Mouse (Mus musculus) forebrain, embryonic 11.5 days (tissue): ENCODE measurements around the gene Tmem108. TPM values are rescaled to one million over a fixed set of nuclear protein-coding genes. Genes with fewer than 3 reads are reported as not detected.

ENCODE experiments used
- ATAC-seq: fragments of 200-750 bp; cut with Nextera tagmentation; replicated peaks from 2 replicates; pipeline ENCODE4 v1.8.0; 2017; ENCODE audit warnings: moderate TSS enrichment; ENCODE audit not compliant: low FRiP score
- DNase-seq: peaks from one replicate; pipeline ENCODE4 v3.0.0-alpha.2; 2017; ENCODE audit warnings: low spot score
- H3K27ac ChIP-seq: fragments of 300-500 bp; sonication (generic); 2 replicates; pipeline ENCODE4 v1.5.1; 2014; ENCODE audit warnings: low read depth, low read length
- H3K27me3 ChIP-seq: fragments of 300-500 bp; sonication (generic); 2 replicates; pipeline ENCODE4 v1.6.1; 2014; ENCODE audit warnings: mild to moderate bottlenecking, low read length, mixed read lengths; ENCODE audit not compliant: control insufficient read depth, insufficient read depth
- H3K36me3 ChIP-seq: fragments of 300-500 bp; sonication (generic); 2 replicates; pipeline ENCODE4 v1.6.1; 2014; ENCODE audit warnings: mild to moderate bottlenecking, low read length, moderate library complexity, mixed read lengths; ENCODE audit not compliant: control insufficient read depth, insufficient read depth
- H3K4me1 ChIP-seq: fragments of 300-500 bp; sonication (generic); replicated peaks from 2 replicates; pipeline ENCODE4 v1.6.1; 2014; ENCODE audit warnings: low read length, mixed read lengths; ENCODE audit not compliant: control insufficient read depth, insufficient read depth
- H3K4me2 ChIP-seq: fragments of 300-500 bp; sonication (generic); 2 replicates; pipeline ENCODE4 v1.6.1; 2014; ENCODE audit warnings: low read depth, mild to moderate bottlenecking, low read length, moderate library complexity, mixed read lengths; ENCODE audit not compliant: severe bottlenecking
- H3K4me3 ChIP-seq: fragments of 300-500 bp; sonication (generic); 2 replicates; pipeline ENCODE4 v1.5.1; 2014; ENCODE audit warnings: low read depth, low read length
- H3K9ac ChIP-seq: fragments of 300-500 bp; sonication (generic); 2 replicates; pipeline ENCODE4 v1.6.1; 2014; ENCODE audit warnings: low read length
- H3K9me3 ChIP-seq: fragments of 300-500 bp; sonication (generic); 2 replicates; pipeline ENCODE4 v1.6.1; 2016; ENCODE audit warnings: low read length, mixed read lengths; ENCODE audit not compliant: control insufficient read depth
- WGBS: fragments of 180-500 bp; shearing (Covaris S2); extraction: QIAGEN DNeasy Blood & Tissue Kit; methylation state at CpG from one replicate; pipeline ENCODE4 v1.1.7; 2014; 5-methylcytosine and 5-hydroxymethylcytosine counted together
- polyA plus RNA-seq: library from polyadenylated mRNA; unstranded; fragments of >200 nt; fragmentation: Nextera tagmentation; extraction: Ambion mirVana; gene quantifications from 2 replicates; pipeline ENCODE4 v1.2.1, GENCODE M21; 2014

Gene Tmem108
- polyA plus RNA-seq, 1 experiment from 2014 or later, result 27.2 TPM

DNA sequence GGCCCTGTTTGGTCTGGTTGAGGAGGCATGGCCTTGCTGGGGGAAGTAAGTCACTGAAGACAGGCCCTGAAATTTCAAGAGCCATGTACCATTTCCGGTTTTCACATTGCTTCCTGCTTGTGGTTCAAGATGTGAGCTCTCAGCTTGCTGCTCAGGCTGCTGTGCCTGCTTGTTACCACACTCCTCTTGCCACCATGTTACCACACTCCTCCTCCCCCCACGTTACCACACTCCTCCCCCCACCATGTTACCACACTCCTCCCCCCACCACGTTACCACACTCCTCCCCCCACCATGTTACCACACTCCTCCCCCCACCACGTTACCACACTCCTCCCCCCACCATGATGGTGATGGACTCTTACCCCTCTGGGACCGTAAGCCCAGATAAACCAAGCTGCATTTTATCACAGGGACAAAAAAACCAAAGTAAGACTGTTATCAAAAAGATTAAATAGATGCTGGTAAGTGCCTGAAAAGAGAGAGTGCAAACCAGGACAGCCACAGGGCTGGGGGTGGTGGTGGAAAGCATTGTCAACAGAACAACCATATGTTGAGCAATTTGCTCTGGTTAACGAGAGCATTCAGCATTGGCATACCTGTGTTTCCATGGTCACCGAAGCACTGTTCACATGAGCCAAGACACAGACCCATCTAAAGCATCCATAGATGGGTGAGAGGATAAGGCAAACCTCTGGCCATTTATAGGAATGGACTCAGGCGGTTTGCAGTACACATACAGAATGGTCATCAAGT lies 109.3 kb downstream of the Tmem108 start:
- H3K4me2 ChIP-seq, result no peak overlapping the region
- no peak for DNase-seq
- no peak overlapping the region for H3K9ac ChIP-seq
- H3K36me3 ChIP-seq, result no peaks in the 10 kb centered on the region
- peaks cover 13% of the 10 kb centered on the region; the same call in 1 of the 2 replicates for H3K4me1 ChIP-seq
- H3K27me3 ChIP-seq, result no peaks in the 10 kb centered on the region
- no peak overlapping the region for H3K27ac ChIP-seq
- H3K4me3 ChIP-seq, result no peak overlapping the region
- 56% methylated on average over 8 of the region's 8 CpGs for WGBS
- ATAC-seq, result no peak
- no peaks in the 10 kb centered on the region for H3K9me3 ChIP-seq

DNA sequence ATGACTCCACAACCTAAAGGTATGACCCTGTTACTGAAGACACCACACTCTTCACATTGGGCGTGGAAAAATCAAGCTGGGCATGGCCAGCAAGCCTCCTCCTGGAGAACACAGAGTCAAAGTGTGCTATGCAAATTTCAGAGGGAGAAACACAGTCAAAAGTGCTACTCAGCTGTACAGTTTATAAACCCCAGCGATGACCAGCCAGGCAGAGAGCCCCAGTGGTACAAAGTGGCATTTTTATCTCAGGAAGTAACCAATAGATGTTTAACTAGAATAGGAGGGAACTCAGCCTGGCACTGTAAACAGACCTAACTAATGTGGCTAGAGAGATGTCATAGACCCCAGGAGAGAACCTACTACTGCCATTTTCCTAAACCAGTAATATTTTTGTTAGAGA lies 115.0 kb downstream of the Tmem108 start:
- no peaks in the 10 kb centered on the region for H3K27me3 ChIP-seq
- H3K9ac ChIP-seq, result no peak overlapping the region
- H3K27ac ChIP-seq, result no peak overlapping the region
- DNase-seq (no peak), ATAC-seq (no peak)
- H3K4me1 ChIP-seq, result 0 out of 2 replicates have a peak, but pooled peaks cover 2% of the 10 kb centered on the region
- H3K4me2 ChIP-seq, result no peak overlapping the region
- H3K36me3 ChIP-seq, result no peaks in the 10 kb centered on the region
- 80% methylated on average over 2 of the region's 2 CpGs for WGBS
- no peak overlapping the region for H3K4me3 ChIP-seq
- no peaks in the 10 kb centered on the region for H3K9me3 ChIP-seq

DNA sequence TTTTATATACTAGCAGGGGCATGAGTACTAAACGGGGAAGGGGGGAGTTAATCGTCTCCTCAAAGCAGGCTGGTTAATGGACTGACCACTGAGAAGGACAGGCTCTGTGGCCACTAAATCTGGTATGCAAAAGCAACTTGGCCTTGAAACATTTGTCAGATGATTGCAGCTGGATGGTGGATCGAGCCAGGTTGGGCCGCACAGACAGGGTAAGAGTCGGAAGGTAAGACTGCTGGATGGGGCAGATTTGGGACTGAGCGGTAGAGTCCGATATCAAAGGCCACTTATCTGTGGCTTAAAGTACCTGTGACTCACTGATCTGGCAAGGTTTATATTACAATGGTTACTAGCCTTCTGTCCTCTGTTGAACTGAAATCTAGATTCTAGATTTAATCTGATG lies 115.9 kb downstream of the Tmem108 start:
- Histone ChIP-seq H3K9me3 (no peaks in the 10 kb centered on the region), H3K4me3 (no peak overlapping the region), H3K4me1 (no peaks in the 10 kb centered on the region), H3K9ac (no peak overlapping the region), H3K27me3 (no peaks in the 10 kb centered on the region), H3K36me3 (no peaks in the 10 kb centered on the region), H3K27ac (no peak overlapping the region), H3K4me2 (no peak overlapping the region)
- WGBS, result 93% methylated on average over 7 of the region's 7 CpGs
- no peak for ATAC-seq
- DNase-seq, result no peak

DNA sequence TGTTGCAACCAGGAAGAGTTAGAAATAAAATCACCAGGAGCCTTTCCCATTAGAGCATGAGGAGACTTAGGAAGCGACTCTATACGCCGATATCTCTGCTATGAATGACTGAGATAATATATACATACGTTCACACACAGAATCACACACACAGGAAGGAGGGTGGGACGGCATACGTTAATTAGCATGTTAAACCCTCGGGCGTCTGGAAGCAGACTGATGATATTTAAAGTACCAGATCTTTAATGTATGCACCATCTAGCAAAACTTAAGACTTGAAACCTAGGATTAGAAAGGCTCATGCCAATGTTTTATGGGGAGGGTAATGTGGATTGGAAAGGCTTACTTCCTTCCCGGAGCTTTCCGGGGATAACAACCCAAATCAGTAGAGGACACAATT lies 119.3 kb downstream of the Tmem108 start:
- no peak for ATAC-seq

DNA sequence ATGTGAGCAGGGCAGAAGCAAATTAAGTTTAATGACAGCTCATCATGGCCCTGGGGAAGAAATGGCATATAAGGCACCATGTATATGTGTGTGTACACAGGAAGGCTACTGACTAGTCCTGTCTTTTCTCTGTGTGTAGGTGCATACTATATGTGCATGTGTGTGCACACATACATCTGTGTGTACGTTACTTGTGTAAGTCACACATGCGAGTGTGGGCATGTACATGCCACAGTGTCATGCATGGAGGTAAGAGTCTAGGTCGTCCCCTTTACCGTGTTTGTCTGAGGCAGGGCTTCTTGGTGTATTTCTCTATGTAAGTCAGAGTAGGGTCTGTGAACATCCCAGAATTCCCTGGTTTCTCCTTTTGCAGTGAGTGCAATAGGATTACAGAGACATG lies 120.3 kb downstream of the Tmem108 start:
- 89% methylated on average over 4 of the region's 4 CpGs for WGBS
- H3K4me3 ChIP-seq, result no peak overlapping the region
- no peaks in the 10 kb centered on the region for H3K9me3 ChIP-seq
- no peak overlapping the region for H3K4me2 ChIP-seq
- ATAC-seq (no peak), DNase-seq (peak; percentile 29)
- no peak overlapping the region for H3K27ac ChIP-seq
- H3K27me3 ChIP-seq, result no peaks in the 10 kb centered on the region
- no peaks in the 10 kb centered on the region for H3K4me1 ChIP-seq
- no peaks in the 10 kb centered on the region for H3K36me3 ChIP-seq
- no peak overlapping the region for H3K9ac ChIP-seq

More for the DNA sequence above, 119.3 kb downstream of the Tmem108 start:
- Histone ChIP-seq H3K4me1 (no peaks in the 10 kb centered on the region), H3K36me3 (no peaks in the 10 kb centered on the region), H3K27me3 (no peaks in the 10 kb centered on the region), H3K4me3 (no peak overlapping the region), H3K4me2 (no peak overlapping the region), H3K9me3 (no peaks in the 10 kb centered on the region), H3K27ac (no peak overlapping the region), H3K9ac (no peak overlapping the region)
- 85% methylated on average over 10 of the region's 10 CpGs for WGBS
- DNase-seq, result peak; percentile 14

DNA sequence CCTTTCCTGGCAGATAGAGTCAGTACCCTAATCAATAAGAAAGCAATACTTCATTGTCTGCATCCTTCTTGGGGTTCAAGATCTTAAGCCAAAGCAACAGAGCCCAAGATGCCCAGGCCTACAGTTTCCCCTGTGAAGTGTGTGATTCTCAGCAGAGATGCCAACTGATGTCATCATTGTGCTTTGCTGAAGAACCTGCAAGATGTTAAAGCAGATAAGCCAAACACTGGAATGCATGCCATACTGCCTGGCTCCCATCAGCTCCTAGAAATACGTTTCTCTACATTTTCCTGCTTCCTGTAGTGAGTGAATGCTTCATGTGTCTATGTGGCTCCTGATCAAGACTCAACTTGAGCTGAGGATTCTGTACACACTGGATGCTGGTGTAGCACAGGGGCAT lies 122.2 kb downstream of the Tmem108 start:
- Histone ChIP-seq H3K9ac (no peak overlapping the region), H3K4me3 (no peak overlapping the region), H3K27ac (no peak overlapping the region), H3K4me2 (no peak overlapping the region), H3K9me3 (no peaks in the 10 kb centered on the region), H3K36me3 (no peaks in the 10 kb centered on the region), H3K27me3 (no peaks in the 10 kb centered on the region), H3K4me1 (no peaks in the 10 kb centered on the region)
- WGBS, result 68% methylated on average over 1 of the region's 1 CpGs
- peak; percentile 36 for DNase-seq
- no peak for ATAC-seq

DNA sequence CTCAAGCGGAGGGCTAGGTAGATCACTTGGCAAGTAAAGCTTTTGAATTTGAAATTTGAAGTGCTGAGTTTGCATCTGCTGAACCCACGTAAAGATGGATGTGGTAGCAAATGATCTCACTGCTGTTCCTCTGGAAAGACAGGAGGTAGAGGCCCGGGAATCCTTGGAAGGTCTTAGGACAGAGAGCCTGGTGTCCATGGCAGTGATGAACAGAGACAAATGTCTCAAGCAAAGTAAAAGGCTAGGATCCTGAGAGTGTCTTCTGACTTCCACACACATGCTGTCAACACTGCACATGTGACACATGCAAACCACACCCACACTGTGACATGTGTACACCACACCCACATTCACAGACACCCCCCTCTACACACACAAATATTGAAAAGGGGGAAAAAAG lies 124.2 kb downstream of the Tmem108 start:
- no peaks in the 10 kb centered on the region for H3K36me3 ChIP-seq
- H3K9me3 ChIP-seq, result no peaks in the 10 kb centered on the region
- no peak overlapping the region for H3K4me3 ChIP-seq
- H3K4me1 ChIP-seq, result no peaks in the 10 kb centered on the region
- WGBS, result 73% methylated on average over 3 of the region's 3 CpGs
- H3K9ac ChIP-seq, result no peak overlapping the region
- H3K27ac ChIP-seq, result no peak overlapping the region
- no peak for DNase-seq
- H3K27me3 ChIP-seq, result no peaks in the 10 kb centered on the region
- no peak overlapping the region for H3K4me2 ChIP-seq
- no peak for ATAC-seq

DNA sequence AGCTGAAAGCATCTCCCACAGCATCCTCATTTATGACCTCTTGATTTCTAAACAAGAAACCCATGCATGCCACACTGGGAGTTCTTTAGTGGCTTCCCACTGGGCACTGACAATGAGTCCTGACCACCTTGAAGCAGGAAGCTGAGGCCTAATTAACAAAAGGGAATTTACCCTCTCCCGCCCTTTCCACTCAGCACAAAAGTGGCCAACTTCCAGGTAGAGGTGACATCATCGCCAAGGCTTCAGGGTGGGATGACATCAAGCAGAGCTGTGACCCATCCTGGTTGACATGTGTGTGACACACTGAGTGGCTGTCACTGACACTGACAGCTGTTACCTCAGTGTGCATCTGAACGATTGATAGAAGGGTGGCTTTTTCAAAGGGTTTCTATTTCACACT lies 124.8 kb downstream of the Tmem108 start:
- Histone ChIP-seq H3K4me3 (no peak overlapping the region), H3K9me3 (no peaks in the 10 kb centered on the region), H3K27ac (no peak overlapping the region), H3K4me1 (no peaks in the 10 kb centered on the region), H3K36me3 (no peaks in the 10 kb centered on the region), H3K27me3 (no peaks in the 10 kb centered on the region), H3K4me2 (no peak overlapping the region), H3K9ac (no peak overlapping the region)
- WGBS, result 45% methylated on average over 3 of the region's 3 CpGs
- DNase-seq (no peak), ATAC-seq (no peak)

DNA sequence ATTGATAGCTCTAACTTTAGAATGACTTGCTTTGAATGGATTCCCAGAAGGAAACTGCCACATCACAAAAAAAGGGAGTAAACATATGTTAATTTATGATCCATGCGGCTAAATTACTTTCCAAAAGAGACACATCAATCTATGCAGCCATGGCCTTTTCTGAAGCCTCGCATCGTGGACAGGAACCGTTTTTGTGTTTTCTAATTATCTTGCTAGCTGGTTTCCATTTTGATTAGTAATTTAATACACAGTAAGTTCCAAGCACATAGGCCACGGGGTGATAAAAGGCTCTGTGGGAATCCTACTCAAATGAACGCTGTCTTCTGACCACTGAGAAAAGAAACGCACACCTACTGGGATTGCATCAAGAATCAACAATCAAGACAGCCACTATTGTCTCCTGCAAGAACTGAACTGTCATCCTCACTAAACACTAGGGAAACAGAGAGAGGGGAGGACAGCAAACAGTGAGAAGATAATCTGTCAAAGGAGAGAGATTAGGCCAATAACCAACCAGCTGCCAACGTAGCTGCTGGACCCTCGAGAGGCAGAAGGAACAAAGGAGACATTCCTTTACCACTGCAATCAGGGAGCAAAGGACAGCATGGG lies 132.7 kb downstream of the Tmem108 start:
- WGBS, result 19% methylated on average over 9 of the region's 9 CpGs
- Histone ChIP-seq H3K4me2 (no peak overlapping the region), H3K9me3 (no peaks in the 10 kb centered on the region), H3K9ac (no peak overlapping the region), H3K36me3 (no peaks in the 10 kb centered on the region), H3K4me3 (no peak overlapping the region), H3K27me3 (no peaks in the 10 kb centered on the region), H3K4me1 (no peaks in the 10 kb centered on the region; the same call in 1 of the 2 replicates), H3K27ac (no peak overlapping the region)
- ATAC-seq (no peak), DNase-seq (no peak)
